Mouse (Mus musculus) left cerebral cortex, postnatal 4 days (tissue): Measurements from ENCODE around the gene Syt13. TPM values are rescaled to one million over a fixed set of nuclear protein-coding genes. Genes with fewer than 3 reads are reported as not detected.
A peak's percentile ranks its signal among the peaks of the same experiment; 100 is the strongest.

ENCODE experiments used
- DNase-seq: peaks from one replicate; pipeline ENCODE4 v3.0.0-alpha.2; 2022
- intact Hi-C: fragments of 180-260 bp; cut with DNase I; formaldehyde crosslinking; loops from one replicate; pipeline ENCODE4 v1.15.1; 2025
- total RNA-seq, 2 experiments: library from RNA; stranded (reverse); gene quantifications; 2 replicates each; pipeline ENCODE4 v1.2.3; 2021

Gene Syt13
- total RNA-seq, 2 experiments from 2014 or later: 24.3 to 31.7 TPM

- intact Hi-C loops: no loop called here
- peak; percentile 90 for DNase-seq
These were observed 73.2 kb downstream of the Syt13 start for GRCm38 (mm10) chr2:92987901-92988631.

GRCm38 (mm10) chr2:92989593-92989992, 74.7 kb downstream of the Syt13 start:
- intact Hi-C loops: no loop called here
- no peak for DNase-seq

- no peak for DNase-seq
- intact Hi-C loops: no loop called here
These were observed 77.1 kb downstream of the Syt13 start for GRCm38 (mm10) chr2:92991976-92992375.

- intact Hi-C loops: no loop called here
- no peak for DNase-seq
These were observed 90.1 kb downstream of the Syt13 start for GRCm38 (mm10) chr2:93005028-93005427.

Other genes starting within 250 kb of the Syt13 start
- 10 to 100 TPM; 29.2 to 30.8 TPM for gene Prdm11, start 131.1 kb downstream of the Syt13 start, total RNA-seq